Mouse (Mus musculus) hindbrain, embryonic 11.5 days (tissue): Measurements from ENCODE around the gene Dgkh. TPM values are rescaled to one million over a fixed set of nuclear protein-coding genes. Genes with fewer than 3 reads are reported as not detected.
"Not testable (repeated sequence)": the region's sequence is repeated elsewhere in the genome, so short reads cannot be mapped to it uniquely, and the experiment has no call there.

Experiments used
- ATAC-seq: fragments of 200-750 bp; cut with Nextera tagmentation; 2 replicates; pipeline ENCODE4 v1.8.0; 2017; ENCODE audit warnings: mild to moderate bottlenecking, moderate TSS enrichment, moderate library complexity; ENCODE audit not compliant: low FRiP score
- DNase-seq: peaks from one replicate; pipeline ENCODE4 v3.0.0-alpha.2; 2015; ENCODE audit warnings: low spot score
- H3K27ac ChIP-seq: fragments of 300-500 bp; sonication (generic); 2 replicates; pipeline ENCODE4 v1.5.1; 2014; ENCODE audit warnings: mild to moderate bottlenecking, low read depth, low read length
- H3K27me3 ChIP-seq: fragments of 300-500 bp; sonication (generic); 2 replicates; pipeline ENCODE4 v1.6.1; 2014; ENCODE audit warnings: mild to moderate bottlenecking, low read length, moderate library complexity, mixed read lengths; ENCODE audit not compliant: control insufficient read depth, insufficient read depth
- H3K36me3 ChIP-seq: fragments of 300-500 bp; sonication (generic); 2 replicates; pipeline ENCODE4 v1.6.1; 2014; ENCODE audit warnings: mild to moderate bottlenecking, low read length, moderate library complexity, mixed read lengths; ENCODE audit not compliant: control insufficient read depth, insufficient read depth
- H3K4me1 ChIP-seq: fragments of 300-500 bp; sonication (generic); replicated peaks from 2 replicates; pipeline ENCODE4 v1.6.1; 2014; ENCODE audit warnings: low read length, mixed read lengths; ENCODE audit not compliant: control insufficient read depth, insufficient read depth
- H3K4me2 ChIP-seq: fragments of 300-500 bp; sonication (generic); replicated peaks from 2 replicates; pipeline ENCODE4 v1.6.1; 2014; ENCODE audit warnings: mild to moderate bottlenecking, low read depth, low read length
- H3K4me3 ChIP-seq: fragments of 300-500 bp; sonication (generic); 2 replicates; pipeline ENCODE4 v1.5.1; 2014; ENCODE audit warnings: low read depth, low read length
- H3K9ac ChIP-seq: fragments of 300-500 bp; sonication (generic); 2 replicates; pipeline ENCODE4 v1.6.1; 2014; ENCODE audit warnings: low read depth, low read length
- H3K9me3 ChIP-seq: fragments of 300-500 bp; sonication (generic); 2 replicates; pipeline ENCODE4 v1.6.1; 2016; ENCODE audit warnings: low read length; ENCODE audit not compliant: control insufficient read depth
- WGBS: fragments of 180-500 bp; shearing (Covaris S2); extraction: QIAGEN DNeasy Blood & Tissue Kit; methylation state at CpG from one replicate; pipeline ENCODE4 v1.1.7; 2014; 5-methylcytosine and 5-hydroxymethylcytosine counted together
- polyA plus RNA-seq: library from polyadenylated mRNA; unstranded; fragments of >200 nt; fragmentation: Nextera tagmentation; extraction: Ambion mirVana; gene quantifications from 2 replicates; pipeline ENCODE4 v1.2.1, GENCODE M21; 2014

Gene Dgkh
- polyA plus RNA-seq, 1 experiment from 2014 or later = 2.2 TPM

- H3K36me3 ChIP-seq = no peaks in the 10 kb centered on the region
- H3K27me3 ChIP-seq = no peaks in the 10 kb centered on the region
- WGBS = 94% methylated on average over 2 of the region's 2 CpGs
- ATAC-seq = no peak
- H3K27ac ChIP-seq = no peak overlapping the region
- H3K4me2 ChIP-seq = no peak overlapping the region
- H3K9me3 ChIP-seq = no peaks in the 10 kb centered on the region
- no peak for DNase-seq
- no peak overlapping the region for H3K9ac ChIP-seq
- H3K4me1 ChIP-seq = no peaks in the 10 kb centered on the region
- H3K4me3 ChIP-seq = no peak overlapping the region
These were observed 16.1 kb upstream of the Dgkh start for GRCm38 (mm10) chr14:78748692-78749091.

GRCm38 (mm10) chr14:78747969-78748651, 15.5 kb upstream of the Dgkh start:
- no peaks in the 10 kb centered on the region for H3K27me3 ChIP-seq
- H3K36me3 ChIP-seq = no peaks in the 10 kb centered on the region
- H3K4me1 ChIP-seq = no peaks in the 10 kb centered on the region
- H3K4me3 ChIP-seq = no peak overlapping the region
- 53% methylated on average over 14 of the region's 14 CpGs for WGBS
- H3K9me3 ChIP-seq = no peaks in the 10 kb centered on the region
- no peak for ATAC-seq
- H3K27ac ChIP-seq = no peak overlapping the region
- H3K4me2 ChIP-seq = no peak overlapping the region
- no peak for DNase-seq
- H3K9ac ChIP-seq = no peak overlapping the region

GRCm38 (mm10) chr14:78747454-78747853, 14.9 kb upstream of the Dgkh start:
- ATAC-seq = no peak

DNA sequence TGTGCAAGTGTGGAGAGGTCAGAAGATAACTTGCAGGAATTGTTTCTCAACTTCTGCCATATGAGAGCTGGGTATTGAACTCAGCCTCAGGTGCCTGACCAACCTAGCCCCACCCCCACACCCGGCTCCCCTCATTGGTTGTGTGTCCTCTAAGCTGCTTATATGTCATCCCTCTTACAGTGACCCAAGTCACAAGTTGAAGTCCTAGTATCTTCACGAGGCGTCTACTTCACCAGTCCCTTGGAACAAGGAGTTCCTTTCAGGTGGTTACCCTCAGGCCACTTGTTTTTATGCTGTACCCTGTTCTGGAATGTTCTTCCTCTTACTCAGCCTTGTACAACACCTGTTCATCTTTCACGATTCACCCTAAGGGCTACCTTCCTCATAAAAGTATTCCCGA, 2.0 kb upstream of the Dgkh start:
- no peak overlapping the region for H3K9ac ChIP-seq
- H3K4me3 ChIP-seq = no peak overlapping the region
- H3K27ac ChIP-seq = no peak overlapping the region
- no peak overlapping the region for H3K4me2 ChIP-seq
- DNase-seq (no peak), ATAC-seq (no peak)
- 0 out of 2 replicates have a peak, but pooled peaks cover 2% of the 10 kb centered on the region for H3K4me1 ChIP-seq
- no peaks in the 10 kb centered on the region for H3K9me3 ChIP-seq
- WGBS = 53% methylated on average over 5 of the region's 5 CpGs
- H3K36me3 ChIP-seq = no peaks in the 10 kb centered on the region
- peaks cover 4% of the 10 kb centered on the region; the same call in 1 of the 2 replicates for H3K27me3 ChIP-seq

More at GRCm38 (mm10) chr14:78747454-78747853, 14.9 kb upstream of the Dgkh start:
- no peak for DNase-seq
- Histone ChIP-seq H3K27me3 (no peaks in the 10 kb centered on the region), H3K9me3 (no peaks in the 10 kb centered on the region), H3K4me3 (no peak overlapping the region), H3K27ac (no peak overlapping the region), H3K4me2 (no peak overlapping the region), H3K36me3 (no peaks in the 10 kb centered on the region), H3K9ac (no peak overlapping the region), H3K4me1 (no peaks in the 10 kb centered on the region)
- 92% methylated on average over 3 of the region's 3 CpGs for WGBS

DNA sequence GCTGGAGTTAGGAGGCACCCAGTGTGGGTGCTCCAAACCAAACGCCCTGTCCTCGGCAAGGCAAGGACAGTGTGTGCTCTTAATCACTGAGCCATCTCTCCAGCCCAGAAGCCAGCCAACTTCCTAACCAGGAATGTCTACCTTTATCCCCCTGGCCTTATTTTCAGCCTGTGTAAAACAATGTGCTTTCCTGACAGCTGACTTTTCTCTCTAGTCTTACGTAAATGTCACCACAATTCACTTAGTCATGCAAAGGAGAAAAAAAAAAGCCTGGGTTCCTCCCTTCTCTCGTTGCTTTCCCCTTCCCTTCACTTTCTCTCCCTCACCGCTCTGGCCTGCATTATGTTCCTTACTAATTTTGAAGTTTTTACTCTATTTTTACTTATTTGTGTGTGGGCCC, 1.6 kb upstream of the Dgkh start:
- 23% methylated on average over 5 of the region's 5 CpGs for WGBS
- H3K9ac ChIP-seq, H3K4me3 ChIP-seq, H3K9me3 ChIP-seq, ATAC-seq, H3K27me3 ChIP-seq, H3K27ac ChIP-seq, DNase-seq, H3K4me2 ChIP-seq, H3K36me3 ChIP-seq, H3K4me1 ChIP-seq: not testable (repeated sequence)

GRCm38 (mm10) chr14:78733366-78734076, 945 bp upstream of the Dgkh start:
- whole genome bisulfite sequencing = 18% methylated on average over 12 of the region's 12 CpGs
- DNase-seq (peak; percentile 36), ATAC-seq (no peak)
- H3K4me3 ChIP-seq = peak overlapping the region; percentile 68
- H3K27ac ChIP-seq = no peak overlapping the region
- 0 out of 2 replicates have a peak, but pooled peaks cover 2% of the 10 kb centered on the region for H3K4me1 ChIP-seq
- peak overlapping the region; percentile 93 for H3K4me2 ChIP-seq
- H3K27me3 ChIP-seq = peaks cover 4% of the 10 kb centered on the region; the same call in 1 of the 2 replicates
- H3K36me3 ChIP-seq = no peaks in the 10 kb centered on the region
- H3K9ac ChIP-seq = peak overlapping the region; percentile 84
- H3K9me3 ChIP-seq = no peaks in the 10 kb centered on the region

DNA sequence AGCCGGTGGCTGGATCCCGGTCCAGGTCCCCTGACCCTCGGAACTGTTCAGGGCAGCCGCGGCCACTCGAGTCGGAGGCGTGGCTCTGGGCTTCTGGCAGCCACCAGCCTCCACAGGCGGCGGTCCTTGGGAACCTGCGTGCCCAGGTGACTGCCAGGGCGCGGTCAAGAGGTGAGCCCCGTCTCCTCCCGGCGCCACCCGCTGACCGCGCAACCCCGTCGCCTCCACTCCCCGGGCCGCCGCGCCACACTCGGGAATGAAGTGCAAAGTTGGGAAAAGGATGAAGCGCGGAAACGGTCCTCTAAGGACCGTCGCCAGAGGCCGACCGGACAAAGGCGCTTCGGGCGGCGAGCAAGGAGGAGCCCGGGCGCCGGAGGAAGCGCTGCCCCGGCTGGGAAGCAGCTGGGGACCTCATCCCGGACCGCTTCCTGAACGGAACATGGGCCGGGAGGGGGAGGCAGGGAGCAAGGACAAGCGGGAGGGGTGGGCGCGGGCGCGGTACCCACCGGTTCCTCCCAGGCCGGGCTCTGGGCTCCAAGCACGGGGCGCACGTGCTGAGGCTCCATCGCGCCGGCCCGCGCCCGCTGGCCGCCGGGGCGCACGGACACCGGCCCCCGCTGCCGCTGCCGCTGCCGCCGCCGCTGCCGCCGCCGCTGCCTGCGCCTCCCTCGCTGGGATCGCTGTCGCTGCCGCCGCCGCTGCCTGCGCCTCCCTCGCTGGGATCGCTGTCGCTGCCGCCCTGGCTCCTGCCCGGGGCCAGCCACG, 542 bp downstream of the Dgkh start:
- WGBS = under 1% methylated on average over 45 of the region's 90 CpGs
- H3K9me3 ChIP-seq = no peaks in the 10 kb centered on the region
- H3K27ac ChIP-seq = peak overlapping the region; percentile 72; the same call in 1 of the 2 replicates
- peak overlapping the region; percentile 93 for H3K4me2 ChIP-seq
- 0 out of 2 replicates have a peak, but pooled peaks cover 2% of the 10 kb centered on the region for H3K4me1 ChIP-seq
- ATAC-seq (peak; percentile 68), DNase-seq (peak; percentile 65)
- H3K4me3 ChIP-seq = peak overlapping the region; percentile 68
- H3K9ac ChIP-seq = peak overlapping the region; percentile 84
- H3K36me3 ChIP-seq = no peaks in the 10 kb centered on the region
- H3K27me3 ChIP-seq = peaks cover 4% of the 10 kb centered on the region; the same call in 1 of the 2 replicates

DNA sequence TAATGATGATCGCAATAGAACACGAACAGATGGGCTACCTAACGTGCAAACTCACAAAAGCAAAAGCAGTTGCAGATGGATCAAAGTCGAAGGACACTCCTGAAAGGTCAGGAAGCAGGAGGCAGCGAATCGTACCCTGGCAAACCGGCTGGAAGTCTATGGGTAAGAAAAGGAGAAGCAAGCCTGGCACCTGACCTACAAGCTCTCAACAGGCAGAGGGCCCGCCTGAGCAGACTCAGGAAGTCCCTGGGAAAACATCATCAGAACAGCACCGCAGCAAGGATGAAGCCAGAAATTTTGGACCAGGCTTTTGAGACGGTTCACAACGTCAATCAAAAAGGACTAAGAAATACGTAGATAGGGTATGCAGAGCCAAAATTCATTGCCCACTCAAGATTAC, 1.3 kb downstream of the Dgkh start:
- H3K4me2 ChIP-seq = peak overlapping the region; percentile 93
- H3K9me3 ChIP-seq = no peaks in the 10 kb centered on the region
- no peak overlapping the region for H3K27ac ChIP-seq
- 8% methylated on average over 12 of the region's 12 CpGs for WGBS
- H3K4me1 ChIP-seq = 0 out of 2 replicates have a peak, but pooled peaks cover 2% of the 10 kb centered on the region
- DNase-seq (peak; percentile 45), ATAC-seq (no peak)
- peak overlapping the region; percentile 84; the same call in 1 of the 2 replicates for H3K9ac ChIP-seq
- no peaks in the 10 kb centered on the region for H3K36me3 ChIP-seq
- H3K4me3 ChIP-seq = peak overlapping the region; percentile 68
- H3K27me3 ChIP-seq = peaks cover 4% of the 10 kb centered on the region; the same call in 1 of the 2 replicates
